Mouse (Mus musculus) heart, embryonic 12.5 days (tissue): ENCODE data around the gene Nfe2l2. TPM values are rescaled to one million over a fixed set of nuclear protein-coding genes. Genes with fewer than 3 reads are reported as not detected.

Experiments used
- ATAC-seq: fragments of 200-750 bp; cut with Nextera tagmentation; 2 replicates; pipeline ENCODE4 v1.8.0; 2017; ENCODE audit warnings: moderate TSS enrichment, moderate library complexity; ENCODE audit not compliant: insufficient number of reproducible peaks, low FRiP score
- H3K27ac ChIP-seq: fragments of 300-500 bp; sonication (generic); 2 replicates; pipeline ENCODE4 v1.5.1; 2016; ENCODE audit warnings: mild to moderate bottlenecking, moderate library complexity; ENCODE audit not compliant: poor library complexity, severe bottlenecking
- H3K27me3 ChIP-seq: fragments of 300-500 bp; sonication (generic); replicated peaks from 2 replicates; pipeline ENCODE4 v1.6.1; 2016; ENCODE audit warnings: mild to moderate bottlenecking, moderate library complexity
- H3K36me3 ChIP-seq: fragments of 300-500 bp; sonication (generic); 2 replicates; pipeline ENCODE4 v1.6.1; 2016; ENCODE audit warnings: mild to moderate bottlenecking, moderate library complexity
- H3K4me1 ChIP-seq: fragments of 300-500 bp; sonication (generic); replicated peaks from 2 replicates; pipeline ENCODE4 v1.6.1; 2016; ENCODE audit warnings: mild to moderate bottlenecking
- H3K4me2 ChIP-seq: fragments of 300-500 bp; sonication (generic); 2 replicates; pipeline ENCODE4 v1.6.1; 2016; ENCODE audit warnings: mild to moderate bottlenecking, moderate library complexity
- H3K4me3 ChIP-seq: fragments of 300-500 bp; sonication (generic); 2 replicates; pipeline ENCODE4 v1.5.1; 2016; ENCODE audit warnings: mild to moderate bottlenecking
- H3K9ac ChIP-seq: fragments of 300-500 bp; sonication (generic); 2 replicates; pipeline ENCODE4 v1.6.1; 2016; ENCODE audit warnings: mild to moderate bottlenecking, moderate library complexity
- H3K9me3 ChIP-seq: fragments of 300-500 bp; sonication (generic); replicated peaks from 2 replicates; pipeline ENCODE4 v1.6.1; 2016; ENCODE audit warnings: mild to moderate bottlenecking, moderate library complexity
- WGBS: fragments of 180-500 bp; shearing (Covaris S2); methylation state at CpG from one replicate; pipeline ENCODE4 v1.1.7; 2016; 5-methylcytosine and 5-hydroxymethylcytosine counted together
- polyA plus RNA-seq: library from polyadenylated mRNA; unstranded; fragments of >200 nt; fragmentation: Nextera tagmentation; extraction: Ambion mirVana; gene quantifications from 2 replicates; pipeline ENCODE4 v1.2.1, GENCODE M21; 2016

Nfe2l2 gene
- polyA plus RNA-seq, 1 experiment from 2014 or later, result 47.9 TPM

DNA sequence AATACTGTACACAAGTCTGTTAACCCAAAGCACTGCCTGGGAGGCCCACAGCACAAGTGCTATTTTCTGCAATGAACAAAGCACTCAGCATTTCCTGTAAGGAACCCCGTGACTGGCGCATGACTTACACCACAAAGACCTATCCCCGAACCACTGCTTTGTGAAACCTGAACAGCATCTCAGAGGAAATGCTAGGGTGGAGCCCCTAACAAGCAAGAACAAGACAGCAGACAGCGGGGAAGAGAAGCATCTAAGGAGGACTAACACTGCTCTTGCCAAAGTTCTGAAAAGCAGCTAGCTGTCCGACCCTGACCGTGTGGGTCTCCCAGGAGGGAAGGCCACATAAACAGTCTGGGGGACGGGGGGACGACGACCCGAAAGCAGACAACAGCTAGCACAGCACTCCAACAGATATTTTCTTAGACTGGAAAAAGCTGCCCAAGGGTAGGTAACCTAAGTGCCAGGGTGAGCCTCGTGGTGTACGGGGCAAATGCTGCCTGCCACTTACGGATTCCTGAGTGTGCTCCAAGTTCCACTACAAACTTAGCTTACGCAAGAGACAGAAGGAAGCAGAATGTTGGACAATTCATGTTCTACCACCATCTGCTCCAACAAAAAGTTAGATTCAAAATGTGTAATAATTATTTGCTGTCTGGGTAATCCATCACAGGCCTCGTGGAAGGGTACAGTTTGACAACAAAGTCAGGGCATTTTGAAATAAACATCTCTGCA is 21.3 kb downstream of the Nfe2l2 start:
- WGBS, result 59% methylated on average over 15 of the region's 15 CpGs
- H3K9ac ChIP-seq, result no peak overlapping the region

GRCm38 (mm10) chr2:75681439-75681838 is 23.0 kb downstream of the Nfe2l2 start:
- Histone ChIP-seq H3K27ac (peak overlapping the region; percentile 84), H3K27me3 (no peaks in the 10 kb centered on the region), H3K9me3 (no peaks in the 10 kb centered on the region), H3K9ac (peak overlapping the region; percentile 2; the same call in 1 of the 2 replicates), H3K4me2 (peak overlapping the region; percentile 42), H3K4me3 (no peak overlapping the region), H3K4me1 (peaks cover 48% of the 10 kb centered on the region), H3K36me3 (peaks cover 20% of the 10 kb centered on the region)
- peak; percentile 70 for ATAC-seq
- WGBS, result 32% methylated on average over 7 of the region's 7 CpGs

More for the DNA sequence above, 21.3 kb downstream of the Nfe2l2 start:
- ATAC-seq, result peak; percentile 7; the same call in 1 of the 2 replicates
- peak overlapping the region; percentile 74 for H3K27ac ChIP-seq
- no peak overlapping the region for H3K4me2 ChIP-seq
- no peaks in the 10 kb centered on the region for H3K9me3 ChIP-seq
- peaks cover 10% of the 10 kb centered on the region for H3K36me3 ChIP-seq
- no peaks in the 10 kb centered on the region for H3K27me3 ChIP-seq
- no peak overlapping the region for H3K4me3 ChIP-seq
- peaks cover 61% of the 10 kb centered on the region for H3K4me1 ChIP-seq

DNA sequence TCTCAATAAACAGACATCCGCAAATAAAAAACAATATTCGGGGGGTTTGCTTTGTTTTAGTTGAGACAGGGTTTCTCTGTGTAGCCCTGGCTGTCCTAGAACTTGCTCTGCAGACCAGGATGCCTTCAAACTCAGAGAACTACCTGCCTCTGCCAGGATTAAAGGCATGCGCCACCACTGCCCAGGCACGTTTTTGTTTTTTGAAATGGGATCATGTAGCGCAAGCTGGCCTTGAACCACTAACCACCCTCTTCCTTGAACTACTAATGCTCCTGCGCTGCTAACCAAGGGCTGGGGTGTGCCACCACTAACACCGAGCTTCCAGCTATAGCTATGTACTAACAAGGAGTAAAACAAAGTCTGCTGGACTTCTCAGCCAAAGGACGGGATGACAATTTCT is 24.5 kb downstream of the Nfe2l2 start:
- Histone ChIP-seq H3K27me3 (no peaks in the 10 kb centered on the region), H3K4me2 (no peak overlapping the region), H3K4me3 (no peak overlapping the region), H3K9ac (no peak overlapping the region), H3K9me3 (no peaks in the 10 kb centered on the region), H3K4me1 (peaks cover 36% of the 10 kb centered on the region), H3K36me3 (peaks cover 30% of the 10 kb centered on the region), H3K27ac (no peak overlapping the region)
- 94% methylated on average over 8 of the region's 8 CpGs for WGBS
- no peak for ATAC-seq

DNA sequence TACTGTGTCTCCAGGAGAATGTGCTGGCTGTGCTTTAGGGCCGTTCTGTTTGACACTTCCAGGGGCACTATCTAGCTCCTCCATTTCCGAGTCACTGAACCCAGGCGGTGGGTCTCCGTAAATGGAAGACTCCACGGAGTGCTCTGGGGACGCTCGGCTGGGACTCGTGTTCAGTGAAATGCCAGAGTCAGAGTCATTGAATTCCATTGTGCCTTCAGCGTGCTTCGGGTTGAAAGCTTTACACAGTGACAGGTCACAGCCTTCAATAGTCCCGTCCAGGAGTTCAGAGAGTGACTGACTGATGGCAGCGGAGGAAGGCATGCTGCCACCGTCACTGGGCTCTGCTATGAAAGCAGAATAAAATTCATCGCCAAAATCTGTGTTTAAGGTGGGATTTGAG is 27.9 kb downstream of the Nfe2l2 start:
- Histone ChIP-seq H3K4me1 (peaks cover 14% of the 10 kb centered on the region), H3K9me3 (no peaks in the 10 kb centered on the region), H3K27ac (peak overlapping the region; percentile 67), H3K27me3 (no peaks in the 10 kb centered on the region), H3K36me3 (peaks cover 46% of the 10 kb centered on the region), H3K9ac (0 out of 2 replicates have a peak overlapping the region, but pooled peaks have one; percentile 13), H3K4me3 (no peak overlapping the region), H3K4me2 (peak overlapping the region; percentile 20; the same call in 1 of the 2 replicates)
- 63% methylated on average over 14 of the region's 14 CpGs for WGBS
- ATAC-seq, result peak; percentile 42; the same call in 1 of the 2 replicates

GRCm38 (mm10) chr2:75672561-75672960 is 31.9 kb downstream of the Nfe2l2 start:
- Histone ChIP-seq H3K4me1 (peaks cover 3% of the 10 kb centered on the region), H3K27ac (no peak overlapping the region), H3K9ac (no peak overlapping the region), H3K36me3 (peaks cover 35% of the 10 kb centered on the region), H3K27me3 (no peaks in the 10 kb centered on the region), H3K4me2 (no peak overlapping the region), H3K9me3 (no peaks in the 10 kb centered on the region), H3K4me3 (no peak overlapping the region)
- WGBS, result 68% methylated on average over 3 of the region's 3 CpGs
- no peak for ATAC-seq

- no peaks in the 10 kb centered on the region for H3K27me3 ChIP-seq
- peaks cover 25% of the 10 kb centered on the region for H3K36me3 ChIP-seq
- no peaks in the 10 kb centered on the region for H3K4me1 ChIP-seq
- no peaks in the 10 kb centered on the region for H3K9me3 ChIP-seq
- no peak overlapping the region for H3K4me2 ChIP-seq
- no peak for ATAC-seq
- H3K27ac ChIP-seq, result no peak overlapping the region
- H3K4me3 ChIP-seq, result no peak overlapping the region
- H3K9ac ChIP-seq, result no peak overlapping the region
- WGBS, result 91% methylated on average over 2 of the region's 2 CpGs
These were observed 33.1 kb downstream of the Nfe2l2 start for GRCm38 (mm10) chr2:75671337-75671660.

GRCm38 (mm10) chr2:75670446-75671336 is 33.8 kb downstream of the Nfe2l2 start:
- H3K4me3 ChIP-seq, result no peak overlapping the region
- peaks cover 19% of the 10 kb centered on the region for H3K36me3 ChIP-seq
- no peak overlapping the region for H3K27ac ChIP-seq
- no peaks in the 10 kb centered on the region for H3K27me3 ChIP-seq
- no peak overlapping the region for H3K4me2 ChIP-seq
- H3K9ac ChIP-seq, result no peak overlapping the region
- WGBS, result 77% methylated on average over 6 of the region's 6 CpGs
- ATAC-seq, result no peak
- H3K9me3 ChIP-seq, result no peaks in the 10 kb centered on the region
- H3K4me1 ChIP-seq, result no peaks in the 10 kb centered on the region

DNA sequence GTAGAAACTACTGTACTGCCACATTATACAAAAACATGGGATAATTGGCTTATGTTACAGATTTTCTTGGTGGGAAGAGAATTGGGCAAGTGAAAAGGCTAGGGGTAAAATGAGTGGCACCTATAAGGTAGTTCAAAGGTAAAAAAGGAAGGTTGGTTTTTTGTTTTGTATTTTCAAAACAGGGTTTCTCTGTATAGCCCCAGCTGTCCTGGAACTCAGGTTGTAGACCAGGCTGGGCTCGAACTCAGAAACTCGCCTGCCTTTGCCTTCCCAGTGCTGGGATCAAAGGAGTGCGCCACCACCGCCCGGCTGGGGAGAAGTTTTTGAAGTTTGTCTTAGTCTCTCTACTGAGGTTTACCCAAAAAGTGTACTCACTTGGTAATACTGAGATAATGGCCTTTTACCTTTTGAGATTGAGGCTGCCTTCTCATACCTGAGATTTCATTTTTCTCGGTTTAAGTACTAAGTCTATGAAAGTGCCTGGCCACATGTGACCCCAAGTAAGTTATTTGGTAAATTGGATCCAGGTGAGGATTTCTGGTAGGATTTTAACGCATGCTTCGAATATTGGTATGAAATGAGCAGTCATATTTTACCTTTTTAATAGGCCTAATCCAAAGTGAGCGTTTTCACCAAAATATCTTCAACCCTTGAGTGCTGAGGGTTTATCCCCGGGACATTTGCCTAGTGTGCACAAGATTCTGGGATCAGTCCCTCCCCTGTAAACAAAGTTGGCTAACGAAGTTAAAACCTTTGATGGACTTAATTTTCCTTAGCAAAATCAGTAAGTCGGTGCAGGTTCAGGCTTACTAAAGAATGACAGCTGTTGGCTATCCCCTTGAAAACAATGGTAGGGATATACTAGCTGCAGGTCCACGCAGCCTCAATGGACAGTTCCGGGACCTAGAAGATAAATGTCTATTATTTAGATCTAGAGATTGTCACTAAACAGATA is 34.7 kb downstream of the Nfe2l2 start:
- Histone ChIP-seq H3K9ac (no peak overlapping the region), H3K27me3 (no peaks in the 10 kb centered on the region), H3K27ac (0 out of 2 replicates have a peak overlapping the region, but pooled peaks have one; percentile 12), H3K4me3 (no peak overlapping the region), H3K4me1 (no peaks in the 10 kb centered on the region), H3K9me3 (no peaks in the 10 kb centered on the region), H3K36me3 (peaks cover 18% of the 10 kb centered on the region), H3K4me2 (no peak overlapping the region)
- no peak for ATAC-seq
- 40% methylated on average over 14 of the region's 14 CpGs for WGBS

- Histone ChIP-seq H3K27ac (no peak overlapping the region), H3K27me3 (no peaks in the 10 kb centered on the region), H3K4me1 (peaks cover 18% of the 10 kb centered on the region), H3K9me3 (no peaks in the 10 kb centered on the region), H3K4me2 (peak overlapping the region; percentile 97), H3K36me3 (peaks cover 29% of the 10 kb centered on the region), H3K4me3 (peak overlapping the region; percentile 99), H3K9ac (peak overlapping the region; percentile 100)
- 28% methylated on average over 2 of the region's 2 CpGs for WGBS
- ATAC-seq, result no peak
These were observed 43.3 kb downstream of the Nfe2l2 start for GRCm38 (mm10) chr2:75661106-75661505.

- Histone ChIP-seq H3K36me3 (peaks cover 29% of the 10 kb centered on the region), H3K4me1 (peaks cover 18% of the 10 kb centered on the region), H3K9me3 (no peaks in the 10 kb centered on the region), H3K4me3 (peak overlapping the region; percentile 99), H3K9ac (peak overlapping the region; percentile 100), H3K4me2 (peak overlapping the region; percentile 97), H3K27me3 (no peaks in the 10 kb centered on the region), H3K27ac (peak overlapping the region; percentile 99)
- 3% methylated on average over 15 of the region's 15 CpGs for WGBS
- ATAC-seq, result no peak
These were observed 44.0 kb downstream of the Nfe2l2 start for GRCm38 (mm10) chr2:75660255-75660948.
